Mouse (Mus musculus): ENCODE data around the gene Agbl4.

The Agbl4 gene

DNA sequence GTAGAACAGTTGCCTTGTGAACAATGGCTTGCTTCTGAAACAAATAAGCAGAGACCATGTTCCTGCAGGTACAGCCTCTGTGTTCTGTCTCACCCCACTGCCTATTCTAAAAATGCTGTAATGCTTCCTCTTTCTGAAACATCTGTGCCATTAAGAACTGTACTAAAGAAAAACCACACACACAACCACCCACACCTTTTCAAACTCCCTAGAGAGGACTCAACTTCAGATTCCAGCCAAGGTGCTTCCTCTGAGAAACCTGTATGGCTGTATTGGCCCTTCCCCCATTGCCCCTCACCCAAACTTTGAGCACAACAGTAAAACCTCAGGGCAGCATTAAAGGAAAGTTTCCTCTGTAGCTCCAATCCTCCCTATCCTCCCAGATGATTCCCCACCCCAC is 1002.3 kb downstream of the Agbl4 start:
- no peak for DNase-seq (ENCODE audit: low read depth)

DNA sequence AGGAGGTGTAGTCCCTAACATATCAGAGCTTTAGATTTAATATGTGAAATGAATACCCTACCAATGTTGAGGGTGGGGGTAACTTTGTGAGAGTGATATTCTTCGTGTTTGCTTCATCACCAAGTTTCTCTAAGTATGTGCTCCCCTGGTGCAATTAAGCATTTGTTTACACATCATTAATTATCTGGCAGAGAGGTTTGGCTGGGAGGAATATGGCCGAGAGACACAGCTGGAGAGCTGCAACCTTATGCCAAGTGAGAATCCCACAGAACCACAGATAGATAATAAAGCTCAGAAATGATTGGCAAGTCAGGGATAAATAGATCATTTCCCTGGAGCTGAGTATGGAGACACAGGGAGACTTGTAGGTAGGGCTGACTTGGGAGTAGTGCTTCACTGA is 1003.2 kb downstream of the Agbl4 start:
- DNase-seq (ENCODE audit: low read depth): no peak

GRCm38 (mm10) chr4:111403243-111403642 is 1005.8 kb downstream of the Agbl4 start:
- no peak for DNase-seq (ENCODE audit: low read depth)

- DNase-seq (ENCODE audit: low read depth): no peak
Observed at GRCm38 (mm10) chr4:111410731-111411130, 1013.3 kb downstream of the Agbl4 start.

GRCm38 (mm10) chr4:111414399-111414798 is 1016.9 kb downstream of the Agbl4 start:
- DNase-seq (ENCODE audit: low read depth): no peak

DNA sequence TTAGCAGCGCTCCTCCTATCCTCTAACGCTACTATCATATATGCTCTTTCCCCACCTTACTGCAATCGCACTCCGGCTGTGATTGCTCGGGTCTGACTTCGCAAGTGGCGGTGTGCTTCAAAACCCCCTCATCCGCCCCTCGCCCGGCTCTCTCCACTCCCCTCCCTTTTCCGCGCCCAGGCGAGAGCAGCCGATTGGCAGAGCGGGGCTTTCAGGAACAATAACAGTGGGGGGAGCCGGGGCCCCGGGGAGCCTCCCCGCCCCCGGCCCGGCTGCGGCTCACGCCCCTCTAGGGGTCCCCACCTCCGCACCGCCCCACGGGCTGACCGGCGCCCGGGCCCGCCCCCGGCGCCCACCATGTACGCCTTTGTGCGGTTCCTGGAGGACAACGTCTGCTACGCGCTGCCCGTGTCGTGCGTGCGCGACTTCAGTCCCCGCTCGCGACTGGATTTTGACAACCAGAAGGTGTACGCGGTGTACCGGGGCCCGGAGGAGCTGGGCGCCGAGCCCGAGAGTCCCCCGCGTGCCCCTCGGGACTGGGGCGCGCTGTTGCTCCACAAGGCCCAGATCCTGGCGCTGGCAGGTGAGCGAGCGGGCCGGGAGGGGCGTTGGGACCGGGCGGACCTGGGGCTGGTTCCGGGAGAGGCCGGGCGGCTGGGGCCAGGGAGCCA is 1017.5 kb downstream of the Agbl4 start, which contains the start of gene Bend5:
TSS of gene Bend5 (plus strand) at position 189 of the 671 bp plus-strand sequence.
- peak; percentile 32 for DNase-seq (ENCODE audit: low read depth)

DNA sequence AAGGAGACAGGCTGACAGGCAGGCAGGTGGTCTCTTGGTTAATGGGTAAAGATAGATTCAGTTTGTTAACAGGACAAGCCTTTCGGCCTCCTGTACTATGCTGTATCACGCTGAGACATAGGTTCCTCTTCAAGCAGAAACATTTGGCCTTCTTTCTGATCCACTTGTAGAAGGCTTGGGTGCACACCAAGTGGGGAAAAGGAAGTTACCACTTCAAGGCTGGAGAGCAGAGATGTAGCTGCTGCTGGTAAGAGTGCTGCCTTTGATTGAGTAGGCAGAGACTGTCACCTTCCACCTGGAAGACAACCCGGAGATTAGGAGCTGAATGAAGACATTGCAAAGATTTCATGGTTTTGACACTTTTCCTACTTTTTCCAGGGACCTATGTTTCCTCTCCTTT is 1018.7 kb downstream of the Agbl4 start:
- no peak for DNase-seq (ENCODE audit: low read depth)

DNA sequence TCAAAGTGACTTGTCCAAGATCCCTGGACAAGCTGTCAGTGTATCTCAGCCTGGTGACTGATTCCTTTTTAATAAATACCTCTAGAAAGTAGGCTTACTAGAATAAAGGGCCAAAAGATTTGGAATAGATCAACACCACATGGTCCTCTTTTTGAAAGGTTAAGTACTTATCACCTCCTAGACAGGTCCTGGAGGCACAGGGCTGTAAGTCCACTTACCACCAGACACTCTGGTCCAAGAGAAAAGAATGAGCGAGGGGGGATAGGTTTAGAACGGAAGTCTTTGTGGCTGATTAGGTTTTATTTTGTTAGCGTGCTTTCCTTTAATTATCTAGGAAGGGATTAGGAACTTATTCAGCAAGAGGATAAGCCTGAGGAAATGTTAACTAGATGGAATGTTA is 1019.1 kb downstream of the Agbl4 start:
- DNase-seq (ENCODE audit: low read depth): no peak

DNA sequence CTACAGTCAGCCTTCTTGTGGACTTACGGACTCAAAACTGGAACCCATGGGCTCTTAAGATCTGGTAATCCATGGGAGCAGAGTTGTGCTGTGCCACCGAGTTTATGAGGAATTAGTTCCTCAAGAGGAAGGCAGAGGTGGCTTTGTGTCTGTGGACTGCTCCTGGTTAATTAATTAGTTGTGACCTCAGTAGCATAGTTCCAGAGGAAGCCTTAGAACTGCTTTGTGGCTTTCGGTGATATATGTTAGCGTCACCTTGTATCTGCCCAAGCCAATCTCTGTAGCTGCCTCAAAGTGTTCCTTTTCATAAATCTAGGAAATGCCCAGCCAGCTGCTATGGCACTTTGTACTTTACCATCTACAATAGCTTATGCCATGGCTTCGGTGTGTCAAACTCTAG is 1020.3 kb downstream of the Agbl4 start:
- no peak for DNase-seq (ENCODE audit: low read depth)

- DNase-seq (ENCODE audit: low read depth): no peak
Observed at GRCm38 (mm10) chr4:111419476-111419875, 1022.0 kb downstream of the Agbl4 start.

GRCm38 (mm10) chr4:111420031-111420430 is 1022.6 kb downstream of the Agbl4 start:
- no peak for DNase-seq (ENCODE audit: low read depth)

GRCm38 (mm10) chr4:111420955-111421354 is 1023.5 kb downstream of the Agbl4 start:
- no peak for DNase-seq (ENCODE audit: low read depth)

DNA sequence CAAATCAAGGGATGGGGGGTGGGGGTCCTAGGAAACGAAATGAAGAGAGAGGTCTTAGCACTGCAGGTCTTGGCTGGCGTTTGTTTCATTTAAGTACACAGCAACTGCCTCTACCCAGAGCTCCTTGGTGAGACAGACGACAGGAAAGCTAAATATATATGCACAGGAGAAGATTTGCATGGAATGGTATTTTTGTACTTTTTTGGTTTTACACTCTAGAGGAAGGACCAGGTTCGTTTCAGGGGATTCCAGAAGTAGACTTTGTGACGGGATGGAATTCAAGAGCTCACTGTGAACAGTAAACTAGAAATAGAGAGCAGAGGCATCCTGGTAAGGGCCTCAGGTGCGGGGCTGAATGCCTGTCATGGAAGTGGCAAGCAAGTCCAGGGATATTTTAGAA is 1024.3 kb downstream of the Agbl4 start:
- DNase-seq (ENCODE audit: low read depth): no peak

- no peak for DNase-seq (ENCODE audit: low read depth)
Observed at GRCm38 (mm10) chr4:111424371-111424950, 1027.0 kb downstream of the Agbl4 start.

DNA sequence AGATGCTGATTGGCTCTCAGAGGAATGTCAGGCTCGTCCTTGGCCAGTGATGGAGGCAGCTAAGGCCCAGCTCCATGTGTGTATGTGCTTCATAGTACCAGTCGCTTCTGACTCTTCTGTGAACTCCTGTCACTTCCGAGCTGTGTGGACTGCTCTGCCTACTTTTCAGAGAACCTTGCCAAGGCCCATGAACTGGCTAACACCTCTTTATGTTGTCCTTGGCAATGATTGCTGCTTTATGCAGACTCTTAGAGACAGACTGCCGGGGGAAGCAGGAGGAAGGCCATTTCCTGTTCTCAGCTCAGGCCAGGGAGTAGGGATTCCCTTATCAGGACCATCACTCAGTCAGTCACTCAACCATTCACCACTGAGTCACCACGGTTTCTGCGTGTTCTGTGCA is 1027.7 kb downstream of the Agbl4 start:
- no peak for DNase-seq (ENCODE audit: low read depth)

- no peak for DNase-seq (ENCODE audit: low read depth)
Observed at GRCm38 (mm10) chr4:111431186-111431585, 1033.7 kb downstream of the Agbl4 start.

DNA sequence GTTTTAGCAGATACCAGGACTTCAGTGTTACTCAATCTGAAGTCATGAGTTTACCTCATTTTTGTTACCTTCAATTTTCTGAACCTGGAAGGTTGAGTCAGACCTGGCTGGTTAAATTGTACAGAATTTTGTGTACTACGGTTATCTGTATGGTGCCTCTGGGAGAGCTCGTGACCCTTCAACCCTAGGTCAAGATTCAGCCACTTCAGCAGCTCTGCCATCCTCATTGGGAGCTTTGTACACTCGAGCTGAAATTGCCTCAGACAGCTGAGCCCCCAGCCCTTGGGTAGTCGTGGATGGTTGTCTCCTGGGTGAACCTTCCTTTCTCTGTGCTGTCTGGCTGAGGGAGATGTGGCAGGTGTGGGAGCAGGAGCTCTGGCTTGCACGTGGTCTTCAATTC is 1034.6 kb downstream of the Agbl4 start:
- DNase-seq (ENCODE audit: low read depth): no peak

- DNase-seq (ENCODE audit: low read depth): no peak
Observed at GRCm38 (mm10) chr4:111432417-111432816, 1035.0 kb downstream of the Agbl4 start.

GRCm38 (mm10) chr4:111441709-111442108 is 1044.2 kb downstream of the Agbl4 start:
- DNase-seq (ENCODE audit: low read depth): no peak

- no peak for DNase-seq (ENCODE audit: low read depth)
Observed at GRCm38 (mm10) chr4:111442435-111443238, 1045.2 kb downstream of the Agbl4 start.

- DNase-seq (ENCODE audit: low read depth): no peak
Observed at GRCm38 (mm10) chr4:111443906-111444615, 1046.6 kb downstream of the Agbl4 start.

DNA sequence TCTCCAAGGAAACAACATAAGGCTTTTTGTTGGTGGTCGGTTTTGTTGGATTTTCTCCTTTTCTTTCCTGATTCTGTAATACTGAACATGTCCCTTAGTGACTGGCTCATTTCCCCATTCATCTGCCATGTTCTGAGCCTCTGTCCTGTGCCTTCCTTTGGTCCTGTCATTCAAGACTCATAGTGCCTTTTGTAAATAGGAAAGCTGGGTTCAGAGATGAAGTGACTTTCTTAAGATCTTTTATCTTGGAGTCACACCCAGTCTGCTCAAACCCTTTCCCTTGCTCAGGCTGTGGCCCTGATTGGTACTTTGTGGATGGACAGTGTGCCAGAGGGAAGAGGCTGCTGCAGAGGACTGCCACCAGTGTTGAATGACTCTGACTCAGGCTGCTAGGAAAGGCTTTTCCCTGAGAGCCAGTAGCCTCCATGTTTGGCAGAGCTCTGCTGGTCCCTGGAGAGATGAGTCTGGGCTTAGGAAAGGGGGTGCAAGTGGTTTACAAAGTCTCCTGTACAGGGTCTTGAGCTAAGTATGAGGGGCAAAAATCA is 1047.2 kb downstream of the Agbl4 start:
- DNase-seq (ENCODE audit: low read depth): no peak

Data from c-Kit-positive CD71-negative TER-119-negative erythroid progenitor cells, embryonic 14.5 days (primary cell).